Mouse (Mus musculus) heart, postnatal 0 days (tissue): ENCODE measurements around the gene Mipep.

Experiments
- CTCF ChIP-seq: IDR thresholded peaks from 2 replicates; pipeline ENCODE4 v1.5.1; 2016; ENCODE audit warnings: antibody characterized with exemption, control low read depth, low read depth
- EP300 ChIP-seq: IDR thresholded peaks from 2 replicates; pipeline ENCODE4 v1.6.1; 2016; ENCODE audit warnings: antibody characterized with exemption, low read depth

GRCm38 (mm10) chr14:60782121-60782656 is 2.2 kb upstream of the Mipep start:
- TF ChIP-seq EP300, result no peak
- no peak for TF ChIP-seq CTCF
